ENCODE assay signal across 8 mouse cellular contexts in the genomic region with DNA sequence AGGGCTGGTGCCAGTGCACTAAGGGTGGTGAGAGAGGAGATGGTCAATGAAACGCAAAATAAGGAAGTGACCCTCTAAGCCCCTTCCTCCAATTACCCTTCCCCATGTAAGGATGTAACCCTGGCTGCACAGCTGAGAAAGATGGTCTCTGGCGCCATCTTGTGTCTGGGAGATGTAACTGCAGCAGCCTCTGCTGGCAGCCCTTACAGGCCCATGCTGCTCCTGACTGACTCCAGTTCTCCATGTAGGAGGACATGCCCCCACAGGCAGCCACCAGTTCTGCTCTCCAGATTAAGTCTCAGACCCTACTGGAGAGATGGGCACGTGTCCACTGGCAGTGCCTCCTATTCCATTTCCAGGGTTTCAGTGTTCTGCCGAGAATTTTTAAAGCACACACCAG. TPM values are rescaled to one million over a fixed set of nuclear protein-coding genes. Genes with fewer than 3 reads are reported as not detected.
DNase-seq lines count a peak whose midpoint lies in the region; ATAC-seq lines count a peak whose summit lies in the region.

No protein-coding gene starts in this region.

- no peak overlapping the region for H3K9ac ChIP-seq in hindbrain, embryonic 16.5 days (ENCODE audit: low read depth, low read length)

- H3K4me3 ChIP-seq in hindbrain, embryonic 16.5 days (ENCODE audit: low read length), result no peak overlapping the region

- peak; percentile 82 for DNase-seq in ZHBTc4 (ENCODE audit: low read depth, low spot score)
- peak; percentile 81 to 83 for DNase-seq in cerebellum, postnatal 25 days
- DNase-seq in frontal cortex, postnatal 25 days (ENCODE audit: low spot score in 2 of 2), result peak; percentile 54 to 66
- DNase-seq in left cerebral cortex, adult 11 months (ENCODE audit: low spot score), result peak; percentile 53
- DNase-seq in lung, postnatal 4 days, result peak; percentile 68 to 78
- DNase-seq in right cerebral cortex, adult 2 months (ENCODE audit: low spot score in 2 of 2), result peak; percentile 80 to 84
- peak; percentile 50 to 53 for DNase-seq in urinary bladder, postnatal 36 days (ENCODE audit: low spot score in 2 of 2)

- H3K27me3 ChIP-seq in hindbrain, embryonic 16.5 days (replicated peaks; ENCODE audit: control insufficient read depth, insufficient read depth, low read length), result no peaks in the 10 kb centered on the region

- H3K4me1 ChIP-seq in hindbrain, embryonic 16.5 days (ENCODE audit: control insufficient read depth, insufficient read depth, low read depth, low read length), result no peaks in the 10 kb centered on the region

- no peaks in the 10 kb centered on the region for H3K9me3 ChIP-seq in hindbrain, embryonic 16.5 days (ENCODE audit: control insufficient read depth, low read length)

- WGBS in hindbrain, embryonic 16.5 days, result 24% methylated on average over 4 of the region's 4 CpGs

- no peak overlapping the region for H3K4me2 ChIP-seq in hindbrain, embryonic 16.5 days (ENCODE audit: low read length)

- H3K27ac ChIP-seq in hindbrain, embryonic 16.5 days (ENCODE audit: low read depth, low read length), result no peak overlapping the region

- ATAC-seq in hindbrain, embryonic 16.5 days, result peak; percentile 85

- H3K36me3 ChIP-seq in hindbrain, embryonic 16.5 days (ENCODE audit: control insufficient read depth, insufficient read depth, low read length), result peaks cover 57% of the 10 kb centered on the region

RNA-seq across cellular contexts. Expression of a gene that starts 34.6 kb away (rescaled TPM):
- polyA plus RNA-seq in hindbrain, embryonic 16.5 days (2015; fragmentation: Nextera tagmentation; extraction: Ambion mirVana), result 34.6 and 40.4 TPM in 2 replicates

RNA-seq across cellular contexts. Expression of a gene that starts 39.0 kb away (rescaled TPM):
- polyA plus RNA-seq in hindbrain, embryonic 16.5 days (2015; fragmentation: Nextera tagmentation; extraction: Ambion mirVana), result 32.8 and 36.3 TPM in 2 replicates
